Mouse (Mus musculus) layer of hippocampus, adult 11-12 months (tissue): Measurements from ENCODE around the gene E2f8.

Experiments
- DNase-seq: peaks from one replicate; pipeline ENCODE4 v3.0.0; 2022; ENCODE audit warnings: low spot score

E2f8 gene

GRCm38 (mm10) chr7:48891029-48891428 is 9.6 kb upstream of the E2f8 start:
- no peak for DNase-seq

GRCm38 (mm10) chr7:48888751-48889150 is 7.4 kb upstream of the E2f8 start:
- DNase-seq = no peak

DNA sequence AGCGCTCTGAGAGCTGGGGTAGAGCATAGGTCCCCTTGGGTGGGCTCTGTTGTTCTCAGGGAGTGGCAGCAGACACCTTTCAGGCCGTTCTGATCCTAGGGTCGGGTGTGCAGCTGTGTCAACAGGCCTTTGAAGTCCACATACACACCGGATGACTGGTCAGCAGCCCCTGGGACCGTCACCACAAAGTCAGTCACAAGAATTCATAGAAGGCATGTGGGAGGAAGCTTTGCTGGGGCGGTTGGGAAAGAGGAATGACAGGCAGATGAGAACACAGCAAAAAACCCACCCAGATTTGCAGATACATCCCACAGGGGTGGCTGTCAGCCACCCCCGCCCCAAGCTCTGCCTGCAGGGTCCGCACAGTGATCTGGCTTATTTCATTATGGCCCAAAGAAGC is 6.6 kb upstream of the E2f8 start:
- DNase-seq = no peak

DNA sequence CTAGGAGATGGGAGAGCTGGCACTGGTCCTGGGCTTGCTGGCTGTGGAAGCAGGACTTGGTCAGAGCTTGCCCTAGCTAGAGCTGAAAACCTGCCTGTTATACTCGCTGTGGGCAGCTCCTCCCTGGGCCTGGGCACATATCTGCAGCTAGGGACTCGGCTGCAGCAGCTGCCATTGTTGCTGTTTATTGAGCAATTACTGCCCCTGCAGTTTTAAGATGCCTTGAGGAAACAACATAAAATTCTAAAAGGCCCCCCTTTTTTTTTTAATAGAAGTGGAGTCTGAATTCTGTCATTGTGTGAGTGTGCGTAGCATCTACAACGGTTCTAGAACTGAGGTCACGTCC is 2.8 kb upstream of the E2f8 start:
- DNase-seq = no peak

- no peak for DNase-seq
Measured at GRCm38 (mm10) chr7:48883525-48884265, 2.3 kb upstream of the E2f8 start.

DNA sequence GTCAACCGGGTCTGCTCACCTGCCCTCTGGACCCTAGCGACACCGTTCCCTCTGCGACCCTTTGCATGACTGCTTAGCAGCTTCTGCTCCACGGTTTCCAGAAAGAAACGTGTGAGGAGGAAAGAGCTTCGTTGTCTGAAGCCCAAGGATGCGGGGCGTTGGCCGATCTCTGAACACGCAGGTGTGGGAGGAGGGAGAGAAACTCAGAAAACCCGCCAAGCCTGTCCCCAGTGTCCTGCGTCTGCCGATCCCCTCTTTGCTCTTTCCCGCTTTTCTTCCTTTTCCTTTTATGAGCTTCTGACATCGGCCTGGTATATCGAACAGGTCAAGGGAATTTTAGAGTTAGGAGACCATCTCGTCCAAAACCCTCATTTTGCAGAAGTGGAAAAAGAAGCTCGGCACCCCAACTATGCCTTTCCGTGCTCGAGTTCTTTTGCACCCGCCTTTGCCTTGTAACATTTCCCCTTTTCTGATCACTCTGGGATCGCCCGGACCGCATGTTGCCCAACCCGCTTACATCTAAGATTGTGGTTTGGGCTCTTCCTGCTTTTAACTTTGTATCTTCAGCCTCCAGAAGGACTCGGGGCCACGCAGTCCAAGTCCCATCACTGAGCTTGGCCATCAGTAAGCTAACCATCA is 694 bp upstream of the E2f8 start:
- DNase-seq = no peak

DNA sequence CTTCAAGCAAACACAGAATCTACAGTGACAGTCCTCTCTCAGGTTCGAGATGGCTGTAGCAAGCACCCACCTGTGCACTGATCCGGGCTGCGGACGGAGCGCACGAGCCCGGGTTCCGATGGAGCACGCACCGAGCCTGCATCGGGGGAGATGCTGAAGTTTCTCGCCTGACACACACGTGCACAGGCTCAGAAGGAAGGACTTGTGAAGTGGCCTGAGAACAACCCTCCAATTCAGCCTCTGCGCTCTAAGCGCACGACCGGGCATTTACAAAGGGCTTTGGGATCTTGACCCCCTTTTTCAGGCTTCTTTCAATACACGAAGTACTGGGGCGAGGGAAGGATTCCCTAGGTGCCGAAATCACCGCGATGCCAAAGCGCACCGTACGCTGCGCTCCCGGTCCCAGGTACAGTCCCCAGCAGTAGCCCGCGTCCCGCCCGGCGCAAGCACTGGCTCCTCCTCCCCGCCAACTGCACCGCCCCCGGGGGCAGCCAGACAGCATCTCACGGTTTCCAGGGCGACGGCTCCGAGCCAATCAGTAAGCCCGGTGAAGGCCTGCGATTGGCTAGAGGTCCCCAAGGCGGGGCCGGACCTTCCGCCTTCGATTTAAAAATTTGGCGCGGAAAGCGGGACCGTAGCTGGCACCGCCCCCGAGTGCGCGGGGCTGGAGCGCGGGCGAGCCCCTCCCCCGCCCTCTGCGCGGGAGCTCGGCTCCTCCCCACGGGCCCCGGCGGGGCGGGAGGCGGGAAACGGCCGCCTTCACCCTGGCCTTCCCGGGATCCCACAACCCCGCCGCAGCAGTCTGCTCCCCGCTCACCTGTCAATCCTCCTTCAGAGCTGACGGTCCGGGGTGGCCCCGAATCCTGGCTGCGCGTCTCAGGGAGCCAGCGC is 560 bp downstream of the E2f8 start:
- peak; percentile 95 for DNase-seq

GRCm38 (mm10) chr7:48879574-48879973 is 1.8 kb downstream of the E2f8 start:
- no peak for DNase-seq

GRCm38 (mm10) chr7:48877786-48878390 is 3.5 kb downstream of the E2f8 start:
- DNase-seq = no peak

DNA sequence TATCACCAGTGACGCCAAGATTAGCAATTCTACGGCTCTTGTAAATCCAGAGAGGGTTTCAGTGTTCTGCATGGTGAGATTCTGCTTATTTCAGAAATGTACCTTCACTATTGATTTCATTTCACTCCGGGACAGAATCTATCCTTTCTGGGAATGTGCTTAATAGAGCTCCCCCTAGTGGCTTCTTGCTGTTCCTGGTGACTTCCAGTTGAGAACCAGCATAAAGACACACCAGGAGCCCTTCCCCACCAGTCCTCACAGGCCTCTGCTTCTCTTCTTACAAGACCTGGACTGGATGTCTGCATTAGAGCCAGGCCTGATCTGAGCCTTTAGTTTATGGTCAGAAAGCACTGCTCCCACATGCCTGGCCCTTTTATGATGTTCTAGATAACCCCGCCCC is 4.9 kb downstream of the E2f8 start:
- peak; percentile 76 for DNase-seq

GRCm38 (mm10) chr7:48875096-48875495 is 6.3 kb downstream of the E2f8 start:
- no peak for DNase-seq

DNA sequence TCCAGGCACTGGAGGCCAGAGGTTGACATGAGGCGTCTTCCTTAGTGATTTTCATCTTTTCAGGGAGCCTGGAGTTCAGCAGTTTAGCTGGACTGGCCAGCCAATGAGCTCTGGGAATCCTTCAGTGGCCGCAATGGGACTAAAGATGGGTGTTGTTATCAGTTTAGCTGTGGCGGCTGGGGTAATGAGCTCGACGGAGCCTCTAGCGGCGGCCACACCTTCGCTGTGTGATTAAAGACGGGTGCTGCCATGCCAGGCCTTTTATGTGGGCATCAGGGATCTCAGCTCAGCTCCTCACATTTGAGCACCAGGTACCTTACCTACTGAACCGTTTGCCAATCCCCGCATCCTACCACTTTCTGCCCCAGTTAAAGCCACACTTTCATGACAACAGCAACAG is 10.1 kb downstream of the E2f8 start:
- no peak for DNase-seq

- no peak for DNase-seq
Measured at GRCm38 (mm10) chr7:48870579-48871180, 10.7 kb downstream of the E2f8 start.

- no peak for DNase-seq
Measured at GRCm38 (mm10) chr7:48870144-48870543, 11.3 kb downstream of the E2f8 start.

DNA sequence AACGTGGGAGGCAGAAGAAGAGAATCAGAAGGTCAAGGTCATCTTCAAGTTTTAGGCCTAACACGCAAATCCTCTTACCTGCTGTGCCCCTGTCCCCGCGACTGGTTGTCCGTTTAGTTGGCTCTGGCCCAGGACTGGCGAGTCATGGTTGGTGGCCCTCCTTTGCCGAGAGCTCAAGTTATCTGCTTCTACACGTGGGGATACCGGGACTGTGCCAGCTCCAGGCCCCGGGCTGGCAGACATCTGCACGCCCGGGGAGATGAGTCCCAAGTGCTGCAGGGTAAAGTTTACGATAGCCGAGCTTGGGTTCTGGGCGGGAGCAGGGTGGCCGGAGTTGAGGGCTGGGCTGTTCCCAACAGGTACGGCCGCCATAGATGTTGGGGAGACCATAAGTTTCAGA is 13.8 kb downstream of the E2f8 start:
- no peak for DNase-seq

DNA sequence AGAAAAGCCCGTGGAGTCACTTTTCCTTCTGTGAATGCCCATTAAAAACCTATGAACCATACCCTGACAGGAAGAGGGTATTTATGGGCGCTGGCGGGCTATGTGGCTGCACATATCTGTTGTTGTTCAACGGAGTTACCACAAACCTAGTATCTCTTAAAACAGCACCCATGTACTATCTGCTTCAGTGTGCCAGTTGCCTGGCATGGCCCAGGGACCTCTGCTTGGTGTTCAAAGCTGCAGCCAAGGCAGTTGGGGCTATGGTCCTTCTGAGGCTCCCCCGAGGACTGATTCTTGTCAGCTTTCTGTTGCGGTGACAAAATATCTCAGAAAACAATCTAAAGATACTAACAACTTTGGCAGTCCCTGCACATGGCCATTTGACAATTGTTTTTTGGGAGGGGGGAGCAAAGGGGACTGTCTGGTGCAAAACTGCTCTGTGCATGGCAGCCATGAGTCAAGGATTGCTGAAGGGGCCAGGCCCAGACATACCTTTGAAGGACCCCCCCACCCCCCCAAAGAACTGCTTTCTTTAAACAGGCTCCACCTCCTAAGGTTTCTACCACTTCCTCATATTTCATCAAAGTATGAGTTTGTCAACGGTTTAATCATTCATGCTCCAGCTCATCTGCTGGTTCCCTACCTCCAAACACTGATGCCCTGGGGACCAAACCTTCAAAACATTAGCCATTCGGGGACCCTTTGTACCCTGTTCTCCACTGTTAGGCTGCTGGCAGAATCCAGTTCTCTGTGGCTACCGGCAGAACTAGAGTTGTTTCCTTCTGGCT is 16.5 kb downstream of the E2f8 start:
- DNase-seq = no peak

DNA sequence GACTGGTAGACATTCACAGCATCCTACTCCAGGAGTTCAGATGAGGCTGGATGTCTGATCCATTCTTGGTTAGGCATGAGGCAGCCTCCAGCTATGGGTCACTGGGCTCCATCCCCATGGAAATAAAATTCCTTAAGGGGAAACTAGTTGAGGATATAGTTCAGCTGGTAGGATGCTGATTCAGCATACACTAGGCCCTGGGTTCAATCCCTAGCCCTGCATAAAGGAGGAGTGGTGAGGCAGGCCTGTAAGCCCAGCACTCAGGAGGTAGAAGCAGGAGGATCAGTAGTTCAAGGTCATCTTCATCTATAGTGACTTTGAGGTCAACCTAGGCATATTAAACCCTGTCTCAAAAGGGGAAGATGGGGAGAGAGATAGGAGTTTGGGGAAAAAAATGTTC is 17.2 kb downstream of the E2f8 start:
- no peak for DNase-seq

DNA sequence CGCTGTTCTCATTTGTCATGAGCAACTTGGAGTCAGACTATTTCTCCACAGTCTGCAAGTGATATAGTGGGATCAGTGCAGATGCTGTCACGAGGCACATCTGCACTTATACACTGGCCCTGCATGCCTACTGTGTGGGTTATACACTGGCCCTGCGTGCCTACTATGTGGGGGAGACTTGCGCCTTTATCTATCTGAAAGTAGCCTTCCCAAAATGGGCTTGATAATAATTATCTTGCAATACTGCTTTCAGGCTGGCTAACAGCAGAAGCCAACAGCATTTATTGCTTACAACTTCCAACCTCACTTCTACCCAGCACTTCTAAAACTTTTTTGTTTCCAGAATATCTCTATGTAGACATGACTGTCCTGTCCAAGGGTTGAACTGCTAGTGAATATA is 19.6 kb downstream of the E2f8 start:
- DNase-seq = no peak

GRCm38 (mm10) chr7:48860948-48861347 is 20.4 kb downstream of the E2f8 start:
- DNase-seq = no peak

- no peak for DNase-seq
Measured at GRCm38 (mm10) chr7:48859362-48859761, 22.0 kb downstream of the E2f8 start.

GRCm38 (mm10) chr7:48858257-48858656 is 23.1 kb downstream of the E2f8 start:
- no peak for DNase-seq
